Mouse (Mus musculus) forebrain, embryonic 12.5 days (tissue): Measurements from ENCODE around the gene Nlrp3. TPM values are rescaled to one million over a fixed set of nuclear protein-coding genes. Genes with fewer than 3 reads are reported as not detected.

Source experiments
- ATAC-seq: fragments of 200-750 bp; cut with Nextera tagmentation; 2 replicates; pipeline ENCODE4 v1.8.0; 2017; ENCODE audit warnings: moderate TSS enrichment; ENCODE audit not compliant: low FRiP score
- H3K27ac ChIP-seq: fragments of 300-500 bp; sonication (generic); 2 replicates; pipeline ENCODE4 v1.5.1; 2016; ENCODE audit warnings: mild to moderate bottlenecking
- H3K27me3 ChIP-seq: fragments of 300-500 bp; sonication (generic); 2 replicates; pipeline ENCODE4 v1.6.1; 2016; ENCODE audit warnings: mild to moderate bottlenecking
- H3K36me3 ChIP-seq: fragments of 300-500 bp; sonication (generic); replicated peaks from 2 replicates; pipeline ENCODE4 v1.6.1; 2016; ENCODE audit warnings: mild to moderate bottlenecking
- H3K4me1 ChIP-seq: fragments of 300-500 bp; sonication (generic); 2 replicates; pipeline ENCODE4 v1.6.1; 2016
- H3K4me2 ChIP-seq: fragments of 300-500 bp; sonication (generic); 2 replicates; pipeline ENCODE4 v1.6.1; 2016; ENCODE audit warnings: mild to moderate bottlenecking, moderate library complexity
- H3K4me3 ChIP-seq: fragments of 300-500 bp; sonication (generic); replicated peaks from 2 replicates; pipeline ENCODE4 v1.5.1; 2016; ENCODE audit warnings: mild to moderate bottlenecking
- H3K9ac ChIP-seq: fragments of 300-500 bp; sonication (generic); 2 replicates; pipeline ENCODE4 v1.6.1; 2016; ENCODE audit warnings: mild to moderate bottlenecking
- H3K9me3 ChIP-seq: fragments of 300-500 bp; sonication (generic); 2 replicates; pipeline ENCODE4 v1.6.1; 2016
- WGBS: fragments of 180-500 bp; shearing (Covaris S2); methylation state at CpG from one replicate; pipeline ENCODE4 v1.1.7; 2016; 5-methylcytosine and 5-hydroxymethylcytosine counted together
- polyA plus RNA-seq: library from polyadenylated mRNA; unstranded; fragments of >200 nt; fragmentation: Nextera tagmentation; extraction: Ambion mirVana; gene quantifications from 2 replicates; pipeline ENCODE4 v1.2.1, GENCODE M21; 2016

Gene Nlrp3
- polyA plus RNA-seq: 0.10 TPM in 1 of 2 replicates, not detected in the other

DNA sequence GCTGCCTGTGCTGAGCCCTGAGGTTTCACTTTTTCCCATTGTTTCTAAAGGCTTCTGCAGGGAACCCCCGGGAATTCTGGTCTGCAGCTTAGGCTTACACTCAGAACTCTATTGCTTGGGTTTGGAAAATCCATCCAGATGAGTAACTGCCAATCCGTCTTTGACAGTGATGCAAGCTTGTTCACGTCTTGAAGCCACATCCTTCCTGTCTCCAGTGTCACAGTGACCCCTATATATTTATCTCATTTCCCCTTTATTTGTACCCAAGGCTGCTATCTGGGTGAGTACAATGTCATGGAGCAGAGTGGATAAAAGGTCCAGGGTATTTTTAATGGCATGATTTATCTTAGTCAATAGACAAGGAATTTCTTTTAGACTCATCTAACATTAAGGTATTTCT is at the start of gene Nlrp3:
Gene Nlrp3 (plus strand): TSS at position 245 of the 400 bp plus-strand sequence.
- Histone ChIP-seq H3K9ac (no peak within 1 kb of the TSS), H3K4me1 (no peaks in the 10 kb centered on the region), H3K36me3 (no peaks in the 10 kb centered on the region), H3K27ac (no peak within 1 kb of the TSS), H3K4me3 (no peak within 1 kb of the TSS), H3K4me2 (no peak within 1 kb of the TSS), H3K27me3 (no peaks in the 10 kb centered on the region), H3K9me3 (no peaks in the 10 kb centered on the region)
- WGBS: 47% methylated on average over 3 of the region's 3 CpGs
- no peak for ATAC-seq

DNA sequence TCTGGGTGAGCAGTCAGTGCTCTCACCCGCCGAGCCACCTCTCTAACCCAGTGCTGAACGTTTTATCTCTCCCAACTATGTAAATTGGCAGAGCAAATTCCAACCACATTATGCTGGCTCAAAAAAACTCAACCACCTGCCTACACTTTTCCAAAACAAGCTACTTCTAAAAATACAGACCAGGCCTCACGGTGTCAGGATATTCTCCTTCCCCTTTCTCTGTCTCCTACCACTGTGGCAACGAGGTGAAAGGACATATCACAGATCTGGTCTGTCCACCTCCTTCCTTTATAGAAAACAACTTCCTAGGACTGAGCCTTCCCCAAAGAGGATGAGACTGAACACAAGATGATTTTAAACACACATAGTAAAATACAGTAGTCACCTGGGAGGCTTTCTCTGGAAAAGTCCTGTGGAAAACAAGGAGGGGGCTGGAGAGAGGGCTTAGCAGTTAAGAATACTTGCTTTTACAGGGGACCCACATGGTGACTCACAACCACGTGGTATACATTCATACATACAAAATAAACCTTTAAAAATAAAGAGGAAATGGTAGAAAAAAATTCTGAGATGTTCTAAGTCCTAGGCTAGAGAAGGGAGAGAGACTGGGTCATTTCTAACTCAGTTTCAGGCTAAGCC is 44.6 kb upstream of the Nlrp3 start:
- H3K36me3 ChIP-seq: peaks cover 99% of the 10 kb centered on the region
- no peaks in the 10 kb centered on the region for H3K4me1 ChIP-seq
- no peak for ATAC-seq
- no peaks in the 10 kb centered on the region for H3K27me3 ChIP-seq
- no peak overlapping the region for H3K4me2 ChIP-seq
- 90% methylated on average over 6 of the region's 6 CpGs for WGBS
- no peak overlapping the region for H3K9ac ChIP-seq
- H3K27ac ChIP-seq: no peak overlapping the region
- H3K9me3 ChIP-seq: no peaks in the 10 kb centered on the region
- H3K4me3 ChIP-seq: no peak overlapping the region

DNA sequence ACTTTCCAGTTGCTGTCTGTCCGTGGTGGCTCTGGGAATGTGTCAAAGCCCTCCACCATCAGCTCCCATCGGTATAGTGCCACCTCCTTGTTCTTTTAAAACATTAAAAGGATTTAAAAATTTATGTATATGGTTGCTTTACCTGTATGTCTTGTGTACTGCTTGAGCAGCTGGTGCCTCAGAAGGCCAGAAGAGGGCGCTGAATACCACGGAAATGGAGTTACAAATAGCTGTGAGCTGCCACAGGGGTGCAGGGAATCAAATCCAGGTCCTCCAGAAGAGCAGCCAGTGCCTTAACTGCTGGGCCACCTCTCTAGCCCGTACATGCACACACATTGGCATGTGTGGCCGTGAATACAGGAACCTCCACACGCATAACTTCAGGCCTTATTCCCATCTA is 43.6 kb upstream of the Nlrp3 start:
- Histone ChIP-seq H3K4me3 (no peak overlapping the region), H3K9ac (no peak overlapping the region), H3K27ac (no peak overlapping the region), H3K27me3 (no peaks in the 10 kb centered on the region), H3K9me3 (no peaks in the 10 kb centered on the region), H3K4me2 (no peak overlapping the region), H3K36me3 (peaks cover 99% of the 10 kb centered on the region), H3K4me1 (no peaks in the 10 kb centered on the region)
- ATAC-seq: no peak
- 94% methylated on average over 7 of the region's 7 CpGs for WGBS

DNA sequence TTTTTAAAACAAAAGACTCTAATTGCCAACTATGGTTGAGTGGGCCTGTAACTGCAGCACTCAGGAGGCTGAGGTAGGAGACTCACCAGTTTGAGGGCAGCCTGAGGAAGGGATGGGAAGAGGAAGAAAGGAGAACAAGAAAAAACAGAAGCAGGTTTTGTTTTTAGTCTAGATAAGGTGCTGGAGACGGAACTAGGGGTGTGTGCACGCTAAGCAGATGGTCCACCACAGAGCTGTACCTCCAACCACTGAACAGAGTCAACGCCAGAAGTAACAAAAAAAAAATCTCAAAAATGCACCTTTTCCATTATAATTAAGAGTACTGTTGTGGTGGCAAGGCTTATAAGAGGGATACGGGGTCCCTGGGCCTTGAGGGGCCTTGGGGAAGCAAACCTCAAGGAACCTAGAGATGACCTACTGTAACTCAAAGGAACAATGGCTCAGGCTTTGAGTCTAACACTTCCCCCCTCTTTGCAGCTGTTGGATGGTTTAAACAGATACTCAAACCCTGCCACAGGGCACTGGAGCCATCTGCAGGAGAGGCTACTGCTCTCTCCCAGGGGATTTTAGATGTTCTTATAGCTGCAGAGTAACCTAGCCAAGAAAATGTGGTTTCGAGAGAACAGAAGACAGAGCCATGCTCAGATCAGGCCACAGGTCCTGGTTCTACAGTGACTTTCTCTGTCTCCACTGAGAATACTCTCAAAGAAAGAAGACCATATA is 39.2 kb upstream of the Nlrp3 start:
- no peak overlapping the region for H3K9ac ChIP-seq
- H3K36me3 ChIP-seq: peaks cover 73% of the 10 kb centered on the region
- ATAC-seq: no peak
- H3K4me2 ChIP-seq: no peak overlapping the region
- H3K4me1 ChIP-seq: peaks cover 14% of the 10 kb centered on the region
- H3K27ac ChIP-seq: no peak overlapping the region
- H3K4me3 ChIP-seq: no peak overlapping the region
- H3K9me3 ChIP-seq: no peaks in the 10 kb centered on the region
- no peaks in the 10 kb centered on the region for H3K27me3 ChIP-seq
- 94% methylated on average over 5 of the region's 5 CpGs for WGBS

DNA sequence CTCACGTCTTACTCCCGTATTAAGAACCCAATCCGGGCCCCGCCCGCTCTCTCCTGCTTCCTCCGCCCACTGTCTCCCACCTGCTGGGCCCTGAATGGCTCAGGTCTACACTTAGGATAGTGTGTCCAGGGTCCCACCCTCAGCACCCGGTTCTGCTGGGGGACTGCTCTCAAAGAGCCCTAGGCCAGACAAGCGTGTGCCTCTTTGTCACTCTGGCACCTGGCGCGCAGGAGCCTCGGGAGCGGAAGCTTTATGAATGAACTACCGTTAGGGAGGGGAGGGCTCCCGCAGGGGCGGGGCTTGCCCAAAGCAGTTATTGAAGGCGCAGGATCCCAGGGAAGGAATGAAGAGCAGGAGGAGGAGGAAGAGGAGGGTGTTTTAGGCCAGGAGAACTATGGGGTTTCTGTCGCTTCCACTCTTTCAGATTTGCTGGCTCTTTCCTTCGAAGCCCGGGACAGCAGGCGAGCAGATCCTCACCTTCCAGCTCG is 36.0 kb upstream of the Nlrp3 start:
- peak overlapping the region; percentile 91 for H3K9ac ChIP-seq
- H3K27ac ChIP-seq: peak overlapping the region; percentile 85
- peak overlapping the region; percentile 90 for H3K4me2 ChIP-seq
- H3K9me3 ChIP-seq: no peaks in the 10 kb centered on the region
- peaks cover 40% of the 10 kb centered on the region for H3K36me3 ChIP-seq
- H3K4me1 ChIP-seq: peaks cover 23% of the 10 kb centered on the region
- peak overlapping the region; percentile 77 for H3K4me3 ChIP-seq
- WGBS: 1% methylated on average over 21 of the region's 21 CpGs
- no peaks in the 10 kb centered on the region for H3K27me3 ChIP-seq
- peak; percentile 65 for ATAC-seq

DNA sequence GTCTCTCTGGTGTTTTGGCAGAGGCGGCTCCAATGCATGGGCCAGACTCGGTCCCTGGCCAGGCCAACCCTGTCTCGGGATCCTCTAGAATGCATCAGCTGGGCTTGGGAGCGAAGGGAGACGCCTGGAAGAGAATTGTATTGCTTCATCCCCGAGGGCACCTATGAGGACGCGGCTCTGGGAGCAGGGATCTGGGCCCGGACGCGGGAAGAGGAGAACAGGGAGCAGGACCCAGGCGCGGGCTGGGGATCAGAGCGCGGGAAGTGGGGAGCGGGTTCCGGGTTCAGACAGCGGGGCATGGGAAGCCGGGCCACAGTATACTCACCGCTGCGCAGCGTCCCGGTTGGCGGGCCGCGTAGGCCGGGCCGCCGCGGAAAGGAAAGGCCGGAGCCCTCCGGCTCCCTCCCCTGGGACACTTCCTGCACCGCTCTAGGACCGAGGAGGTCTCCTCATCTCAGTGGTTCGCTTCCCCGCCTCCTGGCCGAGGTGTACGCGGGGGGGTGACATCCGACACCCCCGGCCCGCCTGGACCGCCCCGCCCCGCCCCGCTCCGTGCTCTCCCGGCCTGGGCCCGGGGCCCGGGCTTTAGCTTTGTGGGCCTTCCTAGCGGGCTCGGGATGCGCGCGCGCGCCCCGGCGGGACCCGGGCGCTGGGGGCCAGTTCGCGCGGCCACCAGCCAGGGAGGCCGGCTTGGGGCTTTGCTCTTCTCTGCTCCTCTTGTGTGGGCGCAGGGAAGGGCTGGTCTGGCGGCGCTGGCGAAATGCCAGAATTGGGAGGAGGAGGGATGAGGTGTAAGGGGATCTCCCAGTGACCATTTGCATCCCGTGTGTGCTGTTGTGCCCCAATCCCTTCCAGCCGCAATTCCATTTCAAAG is 35.3 kb upstream of the Nlrp3 start:
- under 1% methylated on average over 60 of the region's 71 CpGs for WGBS
- H3K27ac ChIP-seq: peak overlapping the region; percentile 85
- H3K9ac ChIP-seq: peak overlapping the region; percentile 91
- ATAC-seq: peak; percentile 90
- no peaks in the 10 kb centered on the region for H3K9me3 ChIP-seq
- no peaks in the 10 kb centered on the region for H3K27me3 ChIP-seq
- peak overlapping the region; percentile 90 for H3K4me2 ChIP-seq
- H3K4me3 ChIP-seq: peak overlapping the region; percentile 77
- H3K4me1 ChIP-seq: peaks cover 23% of the 10 kb centered on the region
- peaks cover 37% of the 10 kb centered on the region for H3K36me3 ChIP-seq

DNA sequence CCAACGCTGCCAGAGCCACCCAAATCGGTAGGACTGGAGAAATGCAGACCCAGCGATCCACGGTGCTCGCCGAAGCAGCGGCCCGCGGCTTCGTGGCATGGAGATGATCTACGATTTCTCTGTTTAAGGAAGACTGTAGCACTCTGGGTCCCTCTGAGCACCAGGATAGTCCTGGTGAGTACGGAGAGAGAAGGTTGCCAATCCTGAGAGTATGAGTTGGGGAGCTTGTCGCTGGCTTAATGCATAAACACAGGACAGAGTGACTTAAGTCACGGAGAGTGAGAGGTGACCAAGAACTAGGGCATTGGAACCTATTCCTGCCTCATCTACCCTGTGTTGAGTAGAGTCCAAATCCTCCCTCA is 34.7 kb upstream of the Nlrp3 start:
- peak; percentile 15; the same call in 1 of the 2 replicates for ATAC-seq
- peak overlapping the region; percentile 90 for H3K4me2 ChIP-seq
- peaks cover 31% of the 10 kb centered on the region for H3K36me3 ChIP-seq
- under 1% methylated on average over 14 of the region's 14 CpGs for WGBS
- peaks cover 23% of the 10 kb centered on the region for H3K4me1 ChIP-seq
- H3K27me3 ChIP-seq: no peaks in the 10 kb centered on the region
- peak overlapping the region; percentile 77 for H3K4me3 ChIP-seq
- peak overlapping the region; percentile 91 for H3K9ac ChIP-seq
- peak overlapping the region; percentile 85 for H3K27ac ChIP-seq
- no peaks in the 10 kb centered on the region for H3K9me3 ChIP-seq

DNA sequence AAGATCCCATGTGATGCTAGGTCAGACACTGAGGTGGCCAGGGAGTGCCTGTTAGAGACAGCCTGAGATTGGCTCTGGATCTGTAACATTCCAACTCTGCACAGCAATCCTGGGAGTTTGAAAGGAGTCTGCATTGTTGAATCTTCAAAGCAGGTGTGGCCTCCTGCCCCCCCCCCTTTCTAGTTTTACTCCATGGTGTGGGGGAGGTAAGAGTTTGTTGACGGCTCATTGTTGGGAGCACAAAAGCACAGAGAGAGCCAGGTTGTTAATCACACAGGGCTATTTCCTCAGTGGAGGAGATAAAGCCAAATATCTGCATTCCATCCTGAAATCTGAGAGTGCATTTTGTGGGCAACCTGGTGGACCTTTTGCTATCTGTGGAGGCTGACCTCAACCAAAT is 29.8 kb upstream of the Nlrp3 start:
- no peak for ATAC-seq
- Histone ChIP-seq H3K4me3 (no peak overlapping the region), H3K4me1 (peaks cover 15% of the 10 kb centered on the region), H3K27me3 (no peaks in the 10 kb centered on the region), H3K9ac (no peak overlapping the region), H3K9me3 (no peaks in the 10 kb centered on the region), H3K27ac (no peak overlapping the region), H3K4me2 (no peak overlapping the region), H3K36me3 (peaks cover 4% of the 10 kb centered on the region)
- WGBS: 63% methylated on average over 1 of the region's 1 CpGs

DNA sequence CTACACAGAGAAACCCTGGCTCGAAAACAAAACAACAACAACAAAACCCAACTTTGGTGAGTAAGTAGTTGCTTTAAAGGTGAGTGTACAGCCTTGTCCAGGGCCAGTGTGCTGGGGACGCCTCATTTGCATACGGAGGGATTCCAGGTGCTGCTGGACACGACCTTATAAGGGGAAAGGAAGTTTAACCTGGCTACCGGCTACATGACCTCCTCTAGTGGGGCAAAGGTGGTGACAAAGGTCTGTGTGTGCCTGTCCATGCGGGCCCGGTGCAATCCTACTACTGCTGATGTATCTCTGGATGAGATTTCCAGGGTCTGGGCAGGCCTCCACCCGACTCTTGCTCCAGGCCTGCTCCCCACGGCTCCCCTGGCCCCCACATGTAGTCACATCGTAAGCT is 28.6 kb upstream of the Nlrp3 start:
- H3K9ac ChIP-seq: no peak overlapping the region
- no peaks in the 10 kb centered on the region for H3K27me3 ChIP-seq
- peaks cover 4% of the 10 kb centered on the region for H3K36me3 ChIP-seq
- ATAC-seq: no peak
- H3K4me3 ChIP-seq: no peak overlapping the region
- no peak overlapping the region for H3K4me2 ChIP-seq
- H3K4me1 ChIP-seq: peaks cover 3% of the 10 kb centered on the region
- H3K27ac ChIP-seq: no peak overlapping the region
- WGBS: 90% methylated on average over 10 of the region's 10 CpGs
- H3K9me3 ChIP-seq: no peaks in the 10 kb centered on the region

DNA sequence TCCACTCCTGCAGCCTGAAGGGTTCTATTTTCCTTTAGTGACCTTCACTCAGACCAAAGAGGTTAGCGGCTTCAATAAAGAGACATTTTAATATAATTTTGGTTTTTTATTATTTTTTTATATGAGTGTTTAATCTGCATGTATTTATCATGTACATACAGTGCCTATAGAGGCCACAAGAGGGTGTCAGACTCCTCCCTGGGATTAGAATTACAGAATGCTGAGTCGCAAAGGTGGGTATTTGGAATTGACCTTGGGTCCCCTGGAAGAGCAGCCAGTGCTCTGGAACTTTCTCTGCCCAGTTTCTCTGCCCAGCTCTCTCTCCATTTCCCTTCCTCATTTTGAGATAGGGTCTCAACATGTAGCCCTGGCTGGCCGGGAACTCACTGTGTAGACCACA is 27.8 kb upstream of the Nlrp3 start:
- 84% methylated on average over 3 of the region's 3 CpGs for WGBS
- Histone ChIP-seq H3K27ac (no peak overlapping the region), H3K4me2 (no peak overlapping the region), H3K9me3 (no peaks in the 10 kb centered on the region), H3K4me3 (no peak overlapping the region), H3K4me1 (no peaks in the 10 kb centered on the region), H3K9ac (no peak overlapping the region), H3K36me3 (peaks cover 4% of the 10 kb centered on the region), H3K27me3 (no peaks in the 10 kb centered on the region)
- no peak for ATAC-seq

DNA sequence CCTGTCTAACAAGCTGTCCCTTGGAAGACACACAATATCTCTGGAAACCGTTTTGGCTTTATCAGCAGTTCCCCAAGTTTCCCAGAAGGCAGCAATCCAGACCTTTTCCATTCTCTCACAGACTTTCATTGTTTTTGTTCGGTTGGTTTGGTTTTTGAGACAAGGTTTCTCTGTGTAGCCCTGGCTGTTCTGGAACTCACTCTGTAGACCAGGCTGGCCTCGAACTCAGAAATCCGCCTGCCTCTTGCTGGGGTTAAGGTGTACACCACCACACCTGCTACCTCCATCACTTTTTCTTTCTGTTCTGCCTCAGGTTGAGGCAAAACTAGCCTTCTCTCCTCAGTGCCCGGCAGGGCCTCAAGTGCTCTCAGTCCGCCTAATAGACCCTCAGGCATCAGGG is 27.0 kb upstream of the Nlrp3 start:
- no peaks in the 10 kb centered on the region for H3K9me3 ChIP-seq
- WGBS: 59% methylated on average over 6 of the region's 6 CpGs
- no peak overlapping the region for H3K4me2 ChIP-seq
- no peak overlapping the region for H3K4me3 ChIP-seq
- no peak overlapping the region for H3K9ac ChIP-seq
- peaks cover 4% of the 10 kb centered on the region for H3K36me3 ChIP-seq
- H3K27ac ChIP-seq: no peak overlapping the region
- H3K27me3 ChIP-seq: no peaks in the 10 kb centered on the region
- no peak for ATAC-seq
- no peaks in the 10 kb centered on the region for H3K4me1 ChIP-seq

DNA sequence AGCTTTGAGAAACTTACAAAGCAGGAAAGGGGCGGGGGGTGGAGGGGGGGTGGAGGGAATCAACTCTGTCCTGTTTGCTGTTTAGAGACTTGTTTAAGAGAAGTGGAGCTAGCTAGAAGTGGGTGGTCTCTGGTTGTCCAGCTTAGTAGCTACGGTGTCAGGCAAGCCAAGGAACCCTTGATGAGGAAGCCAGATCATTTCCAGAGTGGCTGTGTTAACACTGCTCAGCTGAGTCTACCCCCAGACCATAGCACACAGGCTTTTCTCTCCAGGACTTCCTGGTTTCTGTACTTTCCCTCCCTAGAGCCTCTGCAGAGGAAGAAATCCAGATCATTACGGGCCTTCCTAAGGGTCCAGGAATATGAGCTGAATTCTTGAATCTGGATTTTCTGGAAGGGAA is 26.6 kb upstream of the Nlrp3 start:
- no peak for ATAC-seq
- Histone ChIP-seq H3K4me3 (no peak overlapping the region), H3K9ac (no peak overlapping the region), H3K9me3 (no peaks in the 10 kb centered on the region), H3K27me3 (no peaks in the 10 kb centered on the region), H3K36me3 (peaks cover 4% of the 10 kb centered on the region), H3K4me1 (no peaks in the 10 kb centered on the region), H3K27ac (no peak overlapping the region), H3K4me2 (no peak overlapping the region)
- WGBS: 65% methylated on average over 3 of the region's 3 CpGs
